ENCODE assay signal across 28 mouse cellular contexts in genomic region chr2:73164666-73165065, GRCm38 (mm10).
"Had no signal": no experiment of that assay in that cellular context is flagged by ENCODE, and none has a peak within 500 bp of the region (broad histone marks: within the 10 kb centered on the region; RNA-seq: fewer than 3 reads in every experiment).

No protein-coding gene starts in this region.

- H3K27ac ChIP-seq: left cerebral cortex, adult 2 months; limb, embryonic 10.5 days; limb, embryonic 12.5 days; limb, embryonic 13.5 days; limb, embryonic 15.5 days; liver, embryonic 12.5 days; liver, embryonic 13.5 days; liver, embryonic 14.5 days; liver, embryonic 15.5 days; lung, embryonic 15.5 days; macrophage; midbrain, embryonic 10.5 days; midbrain, embryonic 12.5 days; midbrain, embryonic 13.5 days; midbrain, embryonic 15.5 days; neural tube, embryonic 12.5 days; neural tube, embryonic 13.5 days had no signal

- H3K9ac ChIP-seq: limb, embryonic 12.5 days; limb, embryonic 13.5 days; limb, embryonic 15.5 days; liver, embryonic 12.5 days; liver, embryonic 13.5 days; liver, embryonic 14.5 days; liver, embryonic 15.5 days; liver, postnatal 0 days; lung, embryonic 14.5 days; lung, embryonic 15.5 days; midbrain, embryonic 12.5 days; midbrain, embryonic 13.5 days; midbrain, embryonic 15.5 days; neural tube, embryonic 12.5 days; neural tube, embryonic 13.5 days had no signal

- ATAC-seq: liver, embryonic 12.5 days; liver, postnatal 0 days; midbrain, embryonic 13.5 days; midbrain, embryonic 15.5 days; midbrain, embryonic 16.5 days had no signal

- H3K4me3 ChIP-seq: left cerebral cortex, adult 2 months; limb, embryonic 10.5 days; limb, embryonic 12.5 days; limb, embryonic 13.5 days; limb, embryonic 15.5 days; liver, embryonic 12.5 days; liver, embryonic 13.5 days; liver, embryonic 15.5 days; lung, embryonic 15.5 days; megakaryocyte, embryonic 14.5 days; midbrain, embryonic 10.5 days; midbrain, embryonic 12.5 days; midbrain, embryonic 13.5 days; midbrain, embryonic 15.5 days; myocyte; neural tube, embryonic 12.5 days; neural tube, embryonic 13.5 days had no signal

- H3K9me3 ChIP-seq: limb, embryonic 10.5 days; limb, embryonic 13.5 days; limb, embryonic 15.5 days; liver, embryonic 12.5 days; liver, embryonic 13.5 days; liver, embryonic 15.5 days; lung, embryonic 15.5 days; megakaryocyte, embryonic 14.5 days; midbrain, embryonic 10.5 days; midbrain, embryonic 12.5 days; midbrain, embryonic 13.5 days; midbrain, embryonic 15.5 days; neural tube, embryonic 12.5 days; neural tube, embryonic 13.5 days had no signal

- DNase-seq: left cerebral cortex, postnatal 4 days; liver; liver, embryonic 13.5 days; liver, postnatal 0 days; lung, adult 2 months; lung, embryonic 14.5 days; midbrain, embryonic 14.5 days had no signal

- H3K4me1 ChIP-seq: limb, embryonic 13.5 days; limb, embryonic 15.5 days; liver, embryonic 13.5 days; liver, embryonic 15.5 days; lung, embryonic 15.5 days; midbrain, embryonic 12.5 days; midbrain, embryonic 15.5 days; neural tube, embryonic 12.5 days had no signal

- H3K36me3 ChIP-seq: limb, embryonic 10.5 days; limb, embryonic 12.5 days; limb, embryonic 13.5 days; limb, embryonic 15.5 days; liver, embryonic 13.5 days; liver, embryonic 15.5 days; lung, embryonic 15.5 days; midbrain, embryonic 12.5 days; midbrain, embryonic 13.5 days; midbrain, embryonic 15.5 days; neural tube, embryonic 12.5 days; neural tube, embryonic 13.5 days had no signal

- H3K27me3 ChIP-seq: limb, embryonic 12.5 days; limb, embryonic 13.5 days; limb, embryonic 15.5 days; liver, embryonic 12.5 days; liver, embryonic 13.5 days; liver, embryonic 15.5 days; lung, embryonic 15.5 days; megakaryocyte, embryonic 14.5 days; midbrain, embryonic 12.5 days; midbrain, embryonic 13.5 days; midbrain, embryonic 15.5 days; neural tube, embryonic 12.5 days; neural tube, embryonic 13.5 days had no signal

- H3K4me2 ChIP-seq: limb, embryonic 12.5 days; limb, embryonic 13.5 days; limb, embryonic 15.5 days; liver, embryonic 11.5 days; liver, embryonic 12.5 days; liver, embryonic 13.5 days; liver, embryonic 15.5 days; lung, embryonic 14.5 days; lung, embryonic 15.5 days; midbrain, embryonic 11.5 days; midbrain, embryonic 12.5 days; midbrain, embryonic 13.5 days; midbrain, embryonic 15.5 days; neural tube, embryonic 12.5 days; neural tube, embryonic 13.5 days had no signal
